Mouse (Mus musculus) lung, postnatal 4 days (tissue): ENCODE results near the gene Lcn4.
A peak's percentile ranks its signal among the peaks of the same experiment; 100 is the strongest.

Experiments used
- DNase-seq, 2 experiments: peaks; one replicate each; pipeline ENCODE4 v3.0.0; 2021

Gene Lcn4

DNA sequence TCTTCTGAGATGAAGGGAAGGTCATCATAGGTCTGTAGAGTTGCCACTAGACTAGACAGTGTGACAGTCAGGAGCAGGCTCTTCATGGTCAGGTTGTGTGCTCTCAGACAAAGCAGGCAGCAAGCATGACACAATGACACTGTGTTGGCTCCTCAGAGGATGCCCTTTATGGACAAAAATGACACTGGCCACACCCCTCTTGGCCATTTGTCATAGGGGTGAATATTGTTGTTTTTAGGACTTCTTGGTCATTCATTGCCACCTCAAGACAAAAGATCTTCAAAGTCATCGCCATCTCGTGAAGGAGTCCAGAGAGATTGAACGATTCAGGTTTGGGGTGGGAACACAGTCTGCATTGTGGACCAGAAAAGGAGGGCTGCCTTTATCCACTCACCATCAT is at the start of gene Lcn4:
Gene Lcn4, minus strand, starts transcription at position 101 of the 400 bp plus-strand sequence.
- DNase-seq: no peak

DNA sequence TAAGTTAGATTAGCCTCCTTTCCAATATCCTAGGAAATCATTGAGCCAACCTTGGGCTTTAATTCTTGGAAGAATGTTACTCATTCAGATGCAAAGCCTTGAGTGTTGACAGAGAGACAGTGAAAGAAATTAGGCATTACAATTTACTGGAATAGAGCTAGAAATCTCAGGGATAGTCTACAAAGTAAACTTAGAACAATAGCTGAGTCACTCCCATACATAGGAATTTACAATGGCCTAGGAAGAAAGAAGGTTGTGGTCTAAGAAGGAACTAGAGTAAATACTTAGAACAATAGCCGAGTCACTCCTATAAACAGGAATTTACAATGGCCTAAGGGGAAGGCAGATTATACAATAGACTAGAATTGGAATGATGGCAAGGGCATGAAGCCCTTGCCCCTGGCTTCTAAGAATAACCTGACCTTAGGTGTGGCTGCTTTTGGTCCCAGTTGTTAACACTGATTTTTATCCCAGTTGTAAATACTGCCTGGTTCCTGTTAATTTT is 15.1 kb upstream of the Lcn4 start:
- no peak for DNase-seq

DNA sequence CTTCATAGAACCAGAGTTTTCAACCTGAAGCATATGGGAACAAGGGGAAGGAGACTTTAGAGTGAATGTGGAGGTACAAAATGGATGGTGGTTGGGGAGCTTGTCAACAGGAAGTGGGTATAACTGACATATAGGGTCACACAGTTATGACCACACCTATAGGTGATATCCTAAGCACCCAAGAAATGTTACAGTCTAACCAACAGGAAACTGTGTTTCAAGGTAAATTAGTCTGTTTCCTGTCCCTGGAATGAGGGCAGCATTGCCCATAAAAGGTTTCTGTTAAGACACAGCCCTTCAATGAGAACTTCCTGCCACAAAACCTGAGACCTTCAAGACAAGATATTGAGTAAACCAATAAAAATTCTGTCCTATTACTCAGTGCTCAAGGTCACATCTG is 2.3 kb downstream of the Lcn4 start:
- DNase-seq: no peak

DNA sequence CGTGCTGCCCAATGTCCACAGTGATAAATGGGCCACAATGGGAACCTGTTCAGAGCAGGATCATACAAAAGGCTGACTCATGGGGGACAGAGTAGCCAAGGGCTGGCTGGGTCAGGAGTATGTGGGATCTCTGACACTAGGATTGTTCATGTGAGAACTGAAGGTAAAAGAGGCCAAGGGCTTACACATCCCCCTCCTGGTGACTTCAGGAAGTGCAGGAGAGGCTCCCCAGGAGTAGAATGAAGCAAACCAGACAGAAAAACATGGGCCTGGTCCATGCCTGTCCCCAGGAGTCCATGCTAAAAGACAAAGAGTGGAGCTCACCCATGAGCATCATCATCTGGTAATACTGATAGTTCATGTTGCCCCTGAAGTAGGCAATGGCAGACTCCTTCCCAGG is 7.5 kb downstream of the Lcn4 start:
- peak in 1 of 2 experiments; percentile 68 for DNase-seq

DNA sequence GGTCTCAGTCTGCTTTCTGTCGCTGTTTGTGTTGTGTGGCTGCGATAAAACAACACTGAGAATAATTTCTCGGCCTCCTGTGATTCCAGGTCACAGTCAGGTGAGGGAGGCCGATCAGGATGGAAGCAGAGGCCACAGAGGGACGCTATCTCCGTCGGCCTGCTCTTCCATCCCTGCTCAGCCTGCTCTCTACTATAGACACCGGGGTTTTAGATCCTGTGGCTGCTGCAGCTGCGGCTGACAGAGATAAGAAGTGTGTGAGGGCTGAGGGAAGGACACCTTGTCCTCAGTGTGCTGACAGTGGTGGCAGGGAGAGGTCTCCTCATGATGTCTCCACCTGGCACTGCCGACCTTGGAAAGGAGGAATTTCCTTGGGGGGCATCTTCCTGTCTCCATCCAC is 8.0 kb downstream of the Lcn4 start:
- no peak for DNase-seq

DNA sequence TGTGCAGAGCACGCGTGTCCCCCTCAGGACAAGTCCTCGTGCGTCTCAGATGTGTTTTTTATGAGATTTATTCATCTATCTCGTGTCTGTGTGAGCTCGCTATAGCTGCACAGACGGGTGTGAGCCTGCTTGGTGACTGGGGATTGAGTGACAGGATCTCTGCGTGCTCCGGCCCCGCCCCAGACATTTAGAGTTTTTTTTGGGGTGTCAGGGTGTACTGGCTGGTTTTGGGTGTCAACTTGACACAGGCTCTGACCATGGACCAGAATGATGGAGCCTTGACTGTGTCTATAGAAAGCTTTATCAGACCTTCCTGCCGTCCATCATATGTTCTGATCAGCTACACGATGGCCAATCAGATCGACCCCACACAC is 8.6 kb downstream of the Lcn4 start:
- DNase-seq: no peak

DNA sequence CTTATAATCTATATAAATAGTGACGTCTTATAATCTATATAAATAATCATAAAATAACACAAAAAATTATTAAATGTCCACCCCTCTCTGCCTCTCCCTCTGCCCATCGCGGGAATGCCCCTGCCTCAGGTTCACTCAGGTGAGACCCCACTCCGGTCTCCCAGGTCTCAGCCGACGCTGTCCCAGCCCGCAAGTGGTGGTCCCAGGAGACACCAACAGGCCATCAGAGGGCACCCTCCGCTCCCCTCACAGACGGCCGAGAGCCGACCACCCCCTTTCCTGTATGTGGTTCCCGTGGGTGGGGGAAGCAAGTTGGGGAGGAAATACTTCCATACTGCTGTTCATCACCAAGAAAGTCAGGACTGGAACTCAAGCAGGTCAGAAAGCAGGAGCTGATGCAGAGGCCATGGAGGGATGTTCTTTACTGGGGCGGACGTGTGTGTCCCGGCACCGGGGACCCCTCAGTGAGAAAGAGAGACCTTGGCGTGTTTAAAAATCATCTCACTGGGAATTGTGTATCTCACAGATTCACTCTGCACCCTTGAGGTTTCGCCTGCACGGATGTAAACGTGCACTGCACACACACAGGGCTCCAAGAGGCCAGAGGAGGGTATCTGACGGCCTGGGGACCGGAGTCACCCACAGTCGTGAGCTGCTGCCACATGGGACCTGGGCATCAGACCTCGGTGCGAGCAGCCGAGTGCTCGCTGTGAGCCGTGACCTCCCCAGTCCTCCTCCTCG is 9.1 kb downstream of the Lcn4 start:
- DNase-seq: no peak

DNA sequence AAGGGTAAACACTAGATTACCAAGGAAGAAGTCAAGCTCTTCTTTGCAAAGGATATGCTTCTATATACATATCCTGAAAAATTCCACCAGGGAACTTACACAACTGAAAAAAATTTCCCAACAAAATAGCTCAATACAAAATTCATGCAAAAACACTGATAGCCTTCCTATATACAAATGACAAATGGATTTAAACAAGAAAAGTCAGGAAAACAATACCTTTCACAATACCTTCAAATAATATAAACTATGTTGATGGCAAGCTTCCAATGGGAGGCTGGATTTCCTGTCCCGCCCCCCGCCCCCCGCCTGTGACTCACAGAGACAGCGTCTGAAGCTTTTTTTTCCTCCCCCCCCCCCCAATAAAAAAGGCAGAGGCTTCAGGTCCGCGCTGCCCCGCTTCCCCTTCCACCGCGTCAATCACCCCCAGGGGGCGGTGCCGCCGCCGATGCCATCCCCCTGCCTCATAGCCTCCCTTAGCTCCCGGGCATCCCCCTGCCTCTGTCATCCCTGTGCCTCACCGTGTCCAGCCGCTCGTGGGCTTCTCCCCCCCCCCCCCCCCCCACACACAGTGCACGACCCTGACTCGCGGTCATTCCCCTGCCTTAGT is 9.8 kb downstream of the Lcn4 start:
- DNase-seq: peak; percentile 42 to 59

DNA sequence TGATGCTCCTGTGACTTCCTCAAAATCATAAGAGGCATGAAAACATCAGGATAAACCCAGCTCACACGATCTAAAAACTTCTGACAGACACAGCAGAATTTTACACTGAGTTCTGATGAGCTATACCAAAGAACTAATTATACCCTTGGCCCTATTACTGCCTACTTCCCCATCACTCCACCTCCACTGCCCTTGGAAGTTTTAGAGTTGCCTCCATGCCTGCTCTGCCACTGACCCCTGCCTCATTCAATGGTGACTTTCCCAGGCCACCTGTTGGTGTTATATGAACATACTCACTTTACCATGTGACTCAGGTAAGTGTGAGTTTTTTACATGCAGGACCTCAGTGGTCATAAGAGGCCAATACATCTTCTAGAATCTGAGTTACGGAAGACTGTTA is 13.7 kb downstream of the Lcn4 start:
- DNase-seq: no peak

DNA sequence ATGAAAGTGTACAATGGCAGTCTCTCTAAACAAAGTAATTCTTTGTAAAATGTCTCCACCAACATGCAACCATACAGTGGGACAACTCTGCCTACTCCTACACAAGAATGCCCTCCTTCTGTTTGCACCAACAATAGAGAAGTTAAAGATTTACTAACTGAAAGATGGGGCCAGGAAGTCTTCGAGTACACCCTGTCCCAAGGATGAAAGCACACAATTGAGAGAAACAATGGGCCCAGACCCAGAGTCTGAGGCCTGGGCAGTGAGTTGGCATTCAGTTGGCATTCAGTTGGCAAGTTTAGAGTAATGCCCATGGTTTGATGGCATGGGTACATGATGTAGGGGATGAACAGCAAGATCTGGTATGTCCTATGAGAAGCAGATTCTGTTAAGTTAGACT is 16.4 kb downstream of the Lcn4 start:
- no peak for DNase-seq

DNA sequence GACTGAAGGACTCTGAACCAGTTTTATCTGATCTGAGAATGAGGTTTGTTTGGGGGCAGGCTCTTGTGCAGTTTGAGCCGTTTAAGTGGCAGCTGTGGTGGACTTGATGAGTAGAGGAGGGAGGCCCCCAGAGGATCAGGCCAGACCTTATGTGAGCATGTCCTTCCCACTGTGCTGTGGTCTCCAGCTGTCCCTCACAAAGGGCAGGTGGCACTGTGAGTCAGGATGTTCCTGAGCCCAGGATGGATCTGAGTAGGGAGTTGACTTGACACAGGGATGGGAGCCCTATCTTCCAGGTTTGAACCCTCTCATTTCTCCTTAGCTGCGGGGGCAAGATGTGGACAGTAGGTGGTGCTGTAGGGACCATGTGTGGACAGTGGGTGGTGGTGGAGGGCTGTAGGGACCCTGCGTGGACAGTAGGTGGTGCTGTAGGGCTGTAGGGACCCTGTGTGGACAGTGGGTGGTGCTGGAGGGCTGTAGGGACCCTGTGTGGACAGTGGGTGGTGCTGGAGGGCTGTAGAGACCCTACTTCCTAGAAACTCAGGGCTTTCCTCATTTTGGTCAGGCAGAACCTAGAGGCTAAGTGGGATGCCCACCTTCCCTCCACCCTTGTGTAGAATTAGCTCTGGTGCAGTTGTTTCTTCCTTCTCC is 24.3 kb downstream of the Lcn4 start:
- DNase-seq: peak; percentile 85 to 87

DNA sequence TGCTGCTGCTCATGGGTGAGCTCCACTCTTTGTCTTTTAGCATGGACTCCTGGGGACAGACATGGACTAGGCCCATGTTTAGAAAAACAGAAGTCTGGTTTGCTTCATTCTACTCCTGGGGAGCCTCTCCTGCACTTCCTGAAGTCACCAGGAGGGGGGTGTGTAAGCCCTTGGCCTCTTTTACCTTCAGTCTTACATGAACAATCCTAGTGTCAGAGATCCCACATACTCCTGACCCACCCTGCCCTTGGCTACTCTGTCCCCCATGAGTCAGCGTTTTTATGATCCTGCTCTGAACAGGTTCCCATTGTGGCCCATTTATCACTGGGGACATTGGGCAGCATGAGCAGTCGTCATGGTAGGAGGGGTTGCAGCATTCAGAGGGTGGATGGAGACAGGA is 27.1 kb downstream of the Lcn4 start:
- peak in 1 of 2 experiments; percentile 61 for DNase-seq

DNA sequence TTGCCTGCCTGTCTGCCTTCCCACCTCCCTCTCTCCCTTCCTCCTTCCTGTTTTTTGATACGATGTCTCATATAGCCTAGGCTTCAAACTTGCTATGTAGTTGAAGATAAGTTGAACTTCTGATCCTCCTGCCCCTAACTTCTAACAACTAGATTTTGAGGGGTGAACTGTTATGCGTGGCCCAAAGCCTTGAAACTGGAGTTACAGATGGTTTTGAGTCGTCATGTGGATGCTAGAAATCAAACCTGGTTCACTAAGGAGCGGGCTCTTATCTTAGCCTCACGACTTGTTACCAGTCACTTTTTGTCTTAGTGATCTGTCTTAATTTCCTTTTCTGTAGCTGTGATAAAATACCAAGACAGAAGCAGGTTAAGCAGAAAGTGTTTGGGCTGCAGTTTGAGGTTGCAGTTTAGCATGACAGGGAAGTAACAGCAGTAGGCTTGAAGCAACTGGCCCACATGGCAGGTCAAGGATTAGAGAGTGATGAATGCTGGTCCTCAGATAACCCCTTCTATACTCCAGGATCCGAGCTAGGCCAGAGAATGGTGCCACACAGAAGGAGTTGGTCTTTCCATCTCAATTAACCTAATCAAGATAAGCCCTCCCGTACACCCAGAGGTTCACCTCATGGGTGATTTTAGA is 30.0 kb downstream of the Lcn4 start:
- DNase-seq: no peak

DNA sequence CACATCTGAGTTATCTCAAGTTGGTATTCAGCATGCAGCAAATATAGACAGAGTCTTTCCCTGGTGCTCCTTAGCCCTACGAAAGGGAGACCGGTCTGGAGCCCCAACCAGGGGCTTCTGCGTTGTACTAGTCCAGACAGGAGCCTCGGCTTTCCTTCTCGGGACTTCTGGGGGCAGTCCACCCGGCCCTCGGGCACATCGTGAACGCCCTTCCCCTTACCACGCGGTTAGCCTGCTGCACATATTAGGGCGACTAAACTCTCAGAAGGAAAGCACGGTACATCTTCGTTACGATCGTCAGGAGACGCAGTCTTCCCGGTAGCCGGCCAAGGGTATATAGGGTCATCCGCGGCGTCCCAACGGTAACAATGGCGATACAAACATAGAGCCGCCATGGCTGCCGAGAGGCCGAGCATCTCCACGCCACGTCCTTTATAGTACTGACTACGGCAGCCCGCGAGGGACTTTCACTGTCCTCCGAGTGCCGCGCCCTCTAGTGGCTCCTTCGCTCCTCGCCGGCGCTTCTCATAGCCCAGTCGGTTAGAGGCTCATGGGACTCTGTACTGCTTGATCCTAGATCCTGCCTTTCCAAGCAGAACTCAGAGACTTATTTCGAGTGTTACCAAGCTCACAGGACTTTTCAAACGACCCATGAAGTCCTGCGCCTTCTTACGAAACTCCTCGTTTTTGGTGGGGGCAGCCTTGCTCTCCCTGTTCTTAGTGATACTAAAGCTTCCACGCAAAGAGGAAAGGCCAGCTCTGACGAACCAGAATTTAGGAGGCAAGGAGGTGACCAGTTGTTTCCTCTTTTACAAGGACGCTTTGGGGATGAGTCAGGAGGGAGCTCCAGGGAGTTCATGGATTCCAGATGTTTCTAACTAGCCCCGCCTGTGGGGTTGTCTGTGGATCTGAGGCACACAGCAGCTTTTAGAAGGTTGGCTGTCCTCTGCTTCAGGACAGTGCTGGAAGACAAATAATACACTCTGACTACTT is 30.9 kb downstream of the Lcn4 start:
- DNase-seq: peak; percentile 96 to 98

DNA sequence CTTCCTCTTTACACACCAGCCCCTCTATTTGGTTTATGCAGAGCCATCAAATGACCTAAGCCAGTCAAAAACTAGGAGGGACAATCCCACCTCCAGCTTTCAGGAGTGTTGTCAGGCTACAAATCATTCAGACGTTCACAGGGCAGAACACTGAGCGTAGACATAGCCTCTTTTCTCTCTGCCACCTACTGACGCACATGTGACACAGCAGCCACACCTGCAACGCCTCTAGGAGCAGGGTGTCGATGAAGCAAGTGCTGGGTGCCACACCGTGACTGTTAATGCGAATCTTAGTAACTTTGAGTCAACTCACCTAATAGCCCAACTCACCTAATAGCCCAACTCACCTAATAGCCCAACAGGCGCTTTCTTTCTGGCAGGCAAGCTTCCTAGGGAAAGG is 32.0 kb downstream of the Lcn4 start:
- peak; percentile 67 to 68 for DNase-seq

DNA sequence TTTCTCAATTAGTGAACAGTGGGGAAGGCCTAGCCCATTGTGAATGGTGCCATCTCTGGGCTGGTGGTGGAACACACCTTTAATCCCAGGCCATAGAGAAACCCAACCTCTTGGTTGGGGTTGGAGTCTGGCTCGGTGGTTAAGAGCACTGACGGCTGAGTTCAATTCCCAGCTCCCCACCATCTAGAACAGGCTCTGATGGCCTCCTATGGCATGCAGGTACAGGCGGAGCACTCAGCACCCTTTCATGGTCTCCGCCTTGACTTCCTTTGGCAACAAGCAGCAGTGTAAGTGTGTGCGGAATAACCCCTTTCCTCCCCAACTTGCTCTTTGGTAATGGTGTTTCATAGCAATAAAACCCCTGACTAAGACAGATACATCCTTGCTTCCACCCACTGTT is 32.5 kb downstream of the Lcn4 start:
- no peak for DNase-seq

DNA sequence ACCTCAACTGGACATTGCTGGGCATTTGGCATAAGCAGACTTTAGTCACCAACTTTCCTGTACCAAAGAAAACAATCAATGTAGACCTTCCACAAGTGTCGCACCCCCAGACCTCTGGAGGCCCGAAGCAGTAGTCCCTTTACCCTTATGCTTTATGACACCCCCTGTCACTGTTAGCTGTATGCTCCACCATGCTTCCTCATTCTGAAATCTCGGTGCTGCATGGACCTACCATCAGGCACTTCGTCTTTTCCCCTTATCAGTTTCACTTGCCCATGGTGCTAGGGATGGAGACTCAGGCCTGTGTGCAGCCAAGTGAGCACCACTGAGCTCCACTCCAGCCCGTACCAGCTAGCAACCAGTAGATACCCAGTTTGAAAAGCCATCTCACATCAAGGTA is 33.0 kb downstream of the Lcn4 start:
- DNase-seq: no peak

DNA sequence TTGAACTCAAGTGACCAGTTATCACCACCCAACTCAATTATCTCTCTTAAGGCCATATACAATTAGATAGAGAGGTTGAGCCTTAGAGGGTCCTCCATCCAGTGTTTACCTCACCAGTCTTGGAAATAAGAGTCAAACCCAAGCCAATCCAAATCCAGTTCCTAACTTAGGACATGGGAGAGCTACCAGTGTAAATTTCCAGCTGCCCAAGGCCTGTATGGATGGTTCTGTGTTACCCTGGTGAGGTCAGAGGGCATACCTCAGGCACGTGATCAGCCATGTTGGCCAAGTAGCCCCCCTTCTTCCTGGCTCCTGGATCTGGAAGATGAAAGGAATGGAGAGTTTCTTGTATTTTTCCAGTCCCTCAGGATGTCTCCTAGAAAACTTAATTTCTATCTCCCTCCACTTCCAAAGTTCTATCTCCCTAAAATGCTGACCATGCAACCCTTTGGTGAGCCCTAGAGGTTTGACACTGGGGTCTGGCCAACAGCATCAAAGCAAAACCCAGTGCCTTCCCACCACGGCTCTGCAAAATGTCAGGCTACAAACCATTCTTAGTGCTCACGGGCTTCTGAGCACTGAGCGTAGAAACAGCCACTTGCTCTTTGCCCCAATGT is 33.7 kb downstream of the Lcn4 start:
- no peak for DNase-seq

DNA sequence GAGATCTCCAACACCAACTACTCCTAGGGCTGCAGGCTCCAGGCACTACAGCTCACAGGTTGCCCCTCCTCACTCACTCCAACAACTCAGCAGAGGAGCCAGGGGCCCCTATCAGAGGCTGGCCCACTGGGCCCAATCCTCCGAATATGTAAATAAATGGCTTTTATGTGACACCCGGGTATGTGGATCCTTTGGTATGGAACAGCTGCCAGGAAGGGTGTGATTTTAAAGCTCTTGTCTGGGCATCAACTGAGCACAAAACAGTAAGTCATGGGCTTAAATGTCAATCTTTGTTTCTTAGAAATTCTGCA is 34.8 kb downstream of the Lcn4 start:
- DNase-seq: no peak

DNA sequence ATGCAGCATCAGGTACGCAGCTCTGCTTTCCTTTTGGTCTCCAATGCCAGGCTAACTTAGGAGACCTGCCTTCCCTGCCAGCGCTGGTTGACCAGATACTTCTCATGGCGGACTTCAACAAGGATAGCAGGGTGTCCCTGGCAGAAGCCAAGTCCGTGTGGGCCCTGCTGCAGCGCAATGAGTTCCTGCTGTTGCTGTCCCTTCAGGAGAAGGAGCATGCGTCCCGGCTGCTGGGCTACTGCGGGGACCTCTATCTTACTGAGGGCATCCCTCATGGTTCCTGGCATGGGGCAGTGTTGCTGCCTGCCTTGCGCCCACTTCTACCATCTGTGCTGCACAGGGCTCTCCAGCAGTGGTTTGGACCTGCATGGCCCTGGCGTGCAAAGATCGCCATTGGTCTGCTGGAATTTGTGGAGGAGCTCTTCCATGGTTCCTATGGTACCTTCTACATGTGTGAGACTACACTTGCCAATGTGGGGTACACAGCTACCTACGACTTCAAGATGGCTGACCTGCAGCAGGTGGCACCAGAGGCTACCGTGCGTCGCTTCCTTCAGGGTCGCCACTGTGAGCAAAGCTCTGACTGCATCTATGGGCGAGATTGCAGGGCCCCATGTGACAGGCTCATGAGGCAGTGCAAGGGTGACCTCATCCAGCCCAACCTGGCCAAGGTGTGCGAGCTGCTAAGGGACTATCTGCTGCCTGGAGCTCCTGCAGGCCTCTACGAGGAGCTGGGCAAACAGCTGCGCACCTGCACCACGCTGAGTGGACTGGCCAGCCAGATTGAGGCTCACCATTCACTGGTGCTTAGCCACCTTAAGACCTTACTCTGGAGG is 35.4 kb downstream of the Lcn4 start:
- DNase-seq: no peak
